Mouse (Mus musculus) cerebellum, adult 11-12 months (tissue): ENCODE measurements at regions not wholly inside any gene's neighbourhood (a gene's known extent, or its start where the extent isn't known, plus 50 kb on each side); places are given as distances from the start of the nearest gene placed in this dataset.

ENCODE experiments used
- DNase-seq: peaks from one replicate; pipeline ENCODE4 v3.0.0; 2022

DNA sequence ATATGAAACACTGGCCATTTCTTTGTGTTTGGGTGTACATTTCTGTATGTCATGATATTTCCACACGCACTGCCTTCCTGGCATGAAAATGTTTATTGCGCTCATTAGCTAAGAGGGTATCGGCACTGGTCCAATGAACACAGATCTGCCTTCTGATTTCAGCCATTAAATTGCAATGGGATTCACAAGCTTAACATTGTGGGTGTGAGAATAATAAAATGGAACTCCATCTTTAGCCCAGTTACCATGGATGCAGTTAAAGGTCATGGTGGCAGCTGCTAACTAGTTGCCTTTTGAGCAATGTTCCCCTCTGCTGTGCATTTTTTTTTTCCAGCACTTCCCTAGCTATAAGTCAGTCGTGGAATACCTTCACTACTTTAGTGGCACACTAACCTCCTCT is 343.7 kb upstream of the Pou3f3 start:
- DNase-seq: no peak

DNA sequence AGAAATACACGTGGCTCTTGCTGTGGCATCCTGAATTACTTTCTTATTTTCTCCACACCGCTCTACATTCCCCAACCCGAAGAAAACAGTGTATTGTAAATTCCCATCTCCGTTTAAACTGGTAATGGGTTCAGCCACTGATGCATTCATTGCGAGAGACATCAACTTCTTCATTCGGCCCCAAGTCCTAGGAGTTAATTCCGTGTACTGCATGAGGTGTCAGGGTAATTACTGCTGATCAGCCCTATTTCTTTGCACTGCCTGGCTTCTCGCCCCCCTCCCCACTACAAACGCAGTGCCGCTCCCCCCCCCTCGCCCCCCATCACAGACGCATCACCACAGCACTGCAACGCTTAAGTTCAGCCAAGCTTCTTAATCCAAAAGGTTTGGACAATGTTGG is 343.2 kb upstream of the Pou3f3 start:
- no peak for DNase-seq

DNA sequence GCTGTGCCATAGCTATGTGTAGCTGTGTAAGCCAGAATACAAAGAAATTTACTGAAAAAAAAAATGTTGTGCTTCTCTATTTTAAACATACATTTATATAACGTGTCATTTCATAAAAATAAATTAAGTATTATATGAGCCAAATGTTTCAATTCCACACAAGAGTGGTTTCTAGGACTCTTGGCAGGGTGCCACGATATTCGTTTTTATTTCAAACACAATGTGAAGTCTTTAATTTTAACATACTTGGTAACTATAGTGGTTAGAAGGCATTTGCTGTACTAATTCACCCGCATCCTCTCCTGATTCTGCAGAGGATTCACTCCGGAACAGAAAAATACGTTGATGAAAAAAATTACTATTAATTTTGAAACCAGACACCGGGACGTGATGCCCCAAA is 342.5 kb upstream of the Pou3f3 start:
- no peak for DNase-seq

DNA sequence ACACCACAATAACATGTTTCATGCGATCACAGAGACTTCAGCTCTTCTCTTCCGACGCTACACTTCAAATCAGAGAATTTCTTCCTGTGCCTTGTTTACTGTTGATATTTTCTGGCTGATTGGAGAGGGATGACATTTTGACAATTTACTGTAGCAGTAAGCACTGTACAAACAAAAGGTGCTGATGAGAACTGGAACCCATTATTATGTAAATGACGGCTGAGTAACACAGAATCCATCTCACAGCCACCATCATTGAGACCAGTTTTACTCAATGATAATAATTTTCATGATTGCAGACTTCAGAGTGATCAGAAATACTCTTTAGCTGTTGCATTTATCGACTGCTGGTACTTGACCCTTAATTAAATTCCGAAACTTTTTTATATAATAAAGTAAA is 341.5 kb upstream of the Pou3f3 start:
- no peak for DNase-seq

DNA sequence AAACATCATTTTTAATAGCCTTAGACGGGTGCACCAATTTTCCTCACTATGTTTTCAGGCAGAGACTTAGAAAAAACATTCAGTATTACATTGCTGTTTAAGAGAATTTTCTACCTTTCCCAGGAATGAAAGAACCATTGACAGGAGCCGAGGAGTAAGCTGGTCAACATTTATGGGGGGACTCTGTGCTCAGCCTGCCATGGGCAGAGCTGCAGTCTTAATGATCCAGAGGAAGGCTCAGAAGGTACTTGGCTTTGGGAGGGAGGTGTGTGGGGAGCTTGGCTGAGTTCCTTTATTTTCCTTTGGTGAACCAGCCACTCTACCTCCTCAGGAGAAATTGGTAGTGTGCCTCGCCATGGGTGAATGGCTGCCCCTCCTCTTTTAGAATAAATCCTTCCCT is 333.1 kb upstream of the Pou3f3 start:
- DNase-seq: no peak

DNA sequence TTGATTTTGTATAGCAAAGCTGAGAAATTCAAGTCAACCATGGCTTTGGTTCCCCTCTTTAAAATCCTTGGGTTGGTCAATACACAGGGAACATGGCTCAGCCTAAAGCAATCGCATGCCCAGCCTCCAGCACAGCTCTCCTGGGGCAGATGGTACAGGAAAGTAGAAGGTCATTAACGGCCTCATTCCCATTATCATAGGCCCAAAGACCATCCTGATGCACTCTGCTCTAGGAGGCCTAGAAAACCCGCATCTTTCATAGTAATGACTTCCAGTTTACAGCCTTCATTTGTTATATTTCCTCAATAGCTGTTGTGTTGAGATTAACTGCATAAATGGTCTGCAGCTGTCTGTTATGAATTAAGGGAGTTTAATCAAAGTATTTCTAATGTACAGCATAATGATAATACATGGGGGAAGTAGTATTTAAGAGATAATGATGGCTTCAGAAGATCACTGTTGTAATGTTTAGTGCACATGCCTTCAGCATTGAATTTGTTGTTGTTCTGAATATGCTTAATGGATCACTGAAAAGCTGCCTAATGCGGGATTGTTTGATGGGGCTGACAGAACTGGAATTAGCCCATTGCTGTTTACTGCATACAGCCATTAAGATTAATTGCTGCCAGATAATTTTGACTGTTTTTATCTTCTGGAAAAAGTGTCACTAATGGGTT is 329.8 kb upstream of the Pou3f3 start:
- no peak for DNase-seq

DNA sequence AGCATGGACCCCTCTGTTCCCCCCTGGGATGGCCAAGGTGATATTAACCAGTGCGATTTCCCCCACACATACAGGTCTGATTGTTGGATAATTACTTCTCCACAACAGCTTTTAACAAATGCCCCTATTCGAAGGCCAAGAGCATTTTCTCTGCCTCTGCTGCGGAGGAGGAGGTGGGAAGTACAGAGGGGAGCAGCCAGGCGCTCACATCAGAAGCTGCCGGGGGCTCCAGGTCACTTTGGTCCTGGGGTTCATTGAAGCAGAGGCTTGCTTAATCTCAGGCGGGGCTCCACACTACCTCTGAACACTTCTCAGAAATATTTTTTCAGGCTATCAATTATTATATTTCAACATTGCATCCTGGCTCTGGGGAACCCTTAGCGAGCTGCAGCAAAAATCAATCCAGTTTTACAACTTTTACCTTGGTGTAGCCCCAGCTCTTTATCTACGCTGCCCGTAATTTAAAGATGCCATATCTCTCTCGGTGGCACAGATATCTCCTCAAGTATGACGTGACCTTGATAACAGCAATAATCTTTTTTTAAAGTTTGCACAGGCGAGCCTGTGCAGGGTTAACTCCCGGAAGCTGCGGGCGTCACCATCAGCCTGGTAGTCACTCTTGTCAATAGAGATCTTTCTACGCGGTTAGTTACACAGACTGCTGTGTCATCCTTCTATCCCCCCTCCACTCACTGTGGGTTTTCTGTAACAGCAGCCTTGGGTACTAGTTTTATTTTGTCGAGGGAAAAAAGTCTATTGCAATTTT is 307.5 kb upstream of the Pou3f3 start:
- DNase-seq: no peak

DNA sequence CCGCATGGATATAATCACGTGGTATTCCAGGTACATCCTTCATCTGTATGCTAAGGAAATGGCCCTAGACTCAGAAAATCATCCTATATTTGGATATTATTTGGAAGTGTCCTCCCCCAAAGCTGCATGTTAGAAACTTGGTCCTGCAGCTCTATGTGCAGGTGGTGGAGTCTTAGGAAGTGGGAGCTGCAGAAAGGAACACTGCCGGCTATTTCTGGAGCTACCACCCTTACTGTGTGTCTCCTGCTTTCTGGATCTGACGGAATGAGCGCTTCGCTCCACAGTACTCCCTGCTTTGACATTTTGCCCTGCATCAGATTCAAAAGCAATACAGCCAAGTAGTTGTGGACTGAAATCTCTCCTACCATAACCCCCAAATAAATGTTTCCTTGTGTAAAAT is 306.8 kb upstream of the Pou3f3 start:
- no peak for DNase-seq

DNA sequence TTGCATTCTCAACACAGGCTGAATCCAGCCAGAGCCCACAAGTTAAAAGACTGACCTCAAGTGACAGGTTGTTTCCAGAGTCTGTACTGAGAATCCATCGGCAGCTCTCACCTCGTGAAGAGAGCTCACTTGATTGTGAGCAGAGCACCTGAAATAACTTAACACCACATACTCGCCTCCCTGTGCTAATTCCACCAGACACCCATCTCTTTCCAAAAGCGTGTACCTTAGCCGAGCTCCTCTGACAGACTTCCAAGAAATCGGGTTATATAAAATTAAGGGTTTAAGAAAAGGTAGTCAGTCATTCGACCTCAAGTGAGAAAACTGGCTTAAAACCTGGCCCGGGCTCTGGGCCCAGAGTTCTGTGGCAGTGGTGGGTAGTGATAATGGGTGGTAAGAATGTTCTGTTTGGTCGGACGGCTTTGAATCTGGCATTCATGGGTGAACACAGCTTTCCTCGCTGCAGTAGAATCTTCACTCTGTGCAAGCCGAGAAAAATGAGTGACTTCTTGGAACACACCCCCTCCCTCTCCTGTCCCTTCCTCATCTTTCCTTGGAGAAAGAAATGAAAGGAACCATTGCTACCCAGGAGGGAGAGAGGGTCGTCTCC is 299.8 kb upstream of the Pou3f3 start:
- no peak for DNase-seq

DNA sequence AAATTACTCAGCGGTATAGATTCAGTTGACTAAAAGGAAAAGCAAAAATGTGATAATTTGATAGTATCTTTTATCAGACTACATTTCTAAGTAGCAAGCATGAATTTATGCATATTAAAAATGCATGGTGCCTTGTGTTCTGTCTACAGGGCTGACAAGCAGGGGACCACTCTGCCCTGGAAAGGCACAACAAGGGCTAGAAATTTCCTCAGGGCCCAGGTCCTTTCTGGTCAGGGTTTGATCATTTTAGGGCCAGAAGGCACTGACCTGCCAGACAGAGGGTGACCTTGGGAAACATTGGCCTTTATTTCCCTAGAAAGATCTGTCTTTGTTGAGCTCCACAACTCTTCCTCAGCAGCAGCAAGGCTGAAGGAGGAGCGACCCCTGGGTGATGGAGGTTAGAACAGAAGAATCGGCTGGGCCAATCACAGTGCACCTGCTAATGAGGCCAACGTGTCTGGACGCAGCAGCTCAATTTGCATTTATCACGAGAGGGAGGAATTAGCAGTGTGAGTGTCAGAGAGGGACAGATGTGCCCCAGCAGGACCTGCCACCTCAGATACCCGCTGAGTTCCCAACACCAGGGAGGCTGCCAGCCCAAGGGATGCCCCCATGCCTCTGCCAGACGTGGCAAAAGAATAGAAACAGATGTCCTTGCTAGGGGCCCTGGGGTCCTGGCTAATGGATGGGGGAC is 297.0 kb upstream of the Pou3f3 start:
- no peak for DNase-seq

DNA sequence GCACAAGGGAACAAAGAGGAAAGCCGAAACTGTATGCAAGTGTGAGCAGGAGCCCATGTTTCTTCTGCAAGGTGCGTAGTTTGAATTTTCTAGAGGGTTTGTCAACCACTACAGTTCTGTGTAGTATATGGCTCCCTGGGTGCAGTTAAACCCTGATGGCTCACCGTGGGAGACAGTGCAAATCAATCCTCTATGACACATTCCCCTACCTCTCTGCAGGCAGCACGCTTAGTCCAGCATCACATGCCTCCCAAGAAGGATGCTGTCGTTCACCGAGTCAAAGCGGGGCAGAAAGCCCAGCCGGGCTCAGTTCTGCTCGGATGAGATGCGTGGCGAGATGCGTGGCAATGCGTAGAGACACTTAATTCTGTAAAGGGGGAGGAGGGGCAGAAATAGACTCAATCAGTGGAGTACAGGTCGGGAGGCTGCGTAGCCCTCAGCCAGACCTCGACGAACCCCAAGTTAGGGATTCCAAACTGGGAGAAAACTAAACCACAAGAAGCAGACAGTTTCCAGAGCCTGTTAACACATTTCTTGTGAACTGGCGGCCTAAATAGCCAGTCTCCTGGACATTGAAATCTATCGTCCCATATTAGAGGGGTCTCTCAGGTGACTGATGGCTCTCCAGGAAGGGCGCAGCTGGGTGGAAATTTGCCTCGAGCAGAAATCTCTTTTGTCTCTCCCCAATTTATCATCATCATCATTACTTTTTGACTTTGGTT is 279.6 kb upstream of the Pou3f3 start:
- DNase-seq: no peak

DNA sequence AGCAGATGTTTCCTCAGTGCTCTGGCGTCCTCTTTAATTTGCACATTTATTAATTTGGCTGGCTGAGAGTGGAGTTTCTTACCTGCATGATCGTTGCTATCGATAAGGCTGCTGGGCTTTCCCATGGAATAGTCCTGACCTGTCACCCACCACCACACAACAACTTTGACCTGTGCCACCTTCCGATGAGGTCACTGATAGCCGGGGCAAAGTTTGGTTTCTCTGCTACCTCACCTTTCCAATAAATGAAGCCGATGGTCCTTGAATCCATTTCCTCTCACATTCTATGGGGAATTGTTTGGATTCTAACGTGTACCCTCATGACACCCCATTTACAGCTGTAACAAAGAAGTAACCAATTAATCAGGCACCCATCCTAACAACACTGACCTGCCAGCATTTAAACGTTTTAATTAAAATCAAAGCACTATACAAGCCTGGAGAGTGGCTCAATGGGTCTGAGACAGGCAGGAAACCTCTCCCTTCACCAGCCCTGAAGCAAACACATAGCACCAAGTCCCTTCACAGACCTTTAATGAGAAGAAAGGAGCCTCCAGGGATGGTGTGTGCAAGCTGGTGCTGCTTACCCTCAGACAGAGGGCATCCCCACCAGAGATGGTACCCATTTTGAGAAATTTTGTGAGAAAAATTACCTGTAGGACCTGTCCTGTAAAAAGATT is 278.9 kb upstream of the Pou3f3 start:
- no peak for DNase-seq

DNA sequence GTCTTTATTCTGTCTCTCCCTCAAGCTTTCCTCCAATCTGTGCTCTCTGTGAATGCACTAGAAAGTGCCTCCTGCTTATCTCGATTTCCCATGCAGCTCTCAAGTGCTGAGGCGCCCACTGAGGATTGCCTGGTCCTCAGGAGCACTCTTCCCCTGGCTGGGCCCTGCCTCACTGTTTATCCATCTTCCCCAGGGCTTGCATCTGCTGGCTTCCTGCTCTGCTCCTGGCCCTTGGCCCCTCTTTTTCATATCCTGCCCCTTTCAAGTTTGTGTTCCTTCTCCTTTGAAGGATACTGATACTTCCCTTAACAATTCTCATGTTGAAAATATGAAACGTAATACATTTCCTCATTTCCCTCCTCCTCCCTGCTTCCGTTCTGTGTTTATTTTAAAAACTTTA is 277.8 kb upstream of the Pou3f3 start:
- no peak for DNase-seq

DNA sequence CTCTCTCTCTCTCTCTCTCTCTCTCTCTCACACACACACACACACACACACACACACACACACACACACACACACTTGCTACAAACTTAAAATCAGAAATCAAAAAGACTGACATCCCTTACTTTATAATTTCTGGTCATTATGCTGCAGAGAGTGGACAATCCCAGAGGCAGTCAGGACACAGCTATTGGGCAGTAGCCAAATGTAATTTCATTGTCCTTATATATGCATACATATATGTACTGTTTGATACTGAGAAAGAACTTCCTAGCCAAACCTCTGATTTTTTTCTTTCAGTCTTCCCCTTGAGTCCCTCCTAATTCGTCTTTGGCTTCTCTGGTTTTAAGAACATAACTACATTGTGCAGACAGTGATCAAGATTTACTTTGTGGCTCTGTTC is 277.3 kb upstream of the Pou3f3 start:
- no peak for DNase-seq

DNA sequence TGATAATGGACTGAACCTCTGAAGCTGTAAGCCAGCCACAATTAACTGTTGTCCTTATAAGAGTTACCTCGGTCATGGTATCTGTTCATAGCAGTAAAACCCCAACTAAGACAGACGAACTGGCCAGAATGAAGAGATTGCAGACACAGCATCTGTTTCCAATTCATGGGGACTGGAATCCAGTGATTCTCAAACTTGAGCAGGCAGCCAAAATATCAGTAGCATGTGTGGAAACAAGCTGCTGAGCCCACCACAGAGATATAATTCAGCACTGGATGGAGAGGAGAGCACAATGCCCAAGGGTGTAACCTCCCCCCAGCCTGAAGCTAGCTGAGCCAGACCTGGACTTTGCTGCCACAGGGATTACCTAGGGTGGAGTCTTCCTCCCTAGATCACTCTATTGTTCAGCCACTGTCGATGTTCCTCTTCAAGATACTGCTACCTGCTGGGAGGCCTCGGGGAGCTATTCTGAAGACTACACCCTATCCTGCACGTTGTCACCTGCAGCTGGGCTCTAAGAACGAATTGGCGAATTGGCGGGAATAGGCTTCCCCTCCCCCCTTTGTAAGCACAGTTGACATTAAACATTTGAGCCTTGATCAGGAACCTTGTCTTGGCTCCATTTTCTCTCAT is 259.1 kb upstream of the Pou3f3 start:
- no peak for DNase-seq

DNA sequence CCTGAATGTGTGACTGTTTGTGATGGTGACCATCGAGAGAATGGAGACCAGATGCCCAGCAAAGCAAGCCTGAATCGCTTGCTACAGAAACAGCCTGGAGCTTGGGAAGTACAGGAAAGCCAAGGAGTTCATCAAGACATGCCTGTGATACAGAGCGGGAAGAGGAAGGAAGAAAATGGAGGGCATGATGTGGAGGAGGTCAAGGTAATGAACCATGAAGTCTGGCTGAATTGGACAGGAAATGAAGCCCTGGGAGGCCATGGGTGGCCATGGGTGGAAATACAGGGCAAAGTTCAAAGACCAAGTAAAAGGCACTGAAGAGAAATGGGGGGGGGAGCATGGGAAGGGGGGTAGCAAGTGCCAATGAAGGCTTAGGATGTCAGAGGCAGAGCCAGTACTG is 227.2 kb upstream of the Pou3f3 start:
- DNase-seq: no peak

DNA sequence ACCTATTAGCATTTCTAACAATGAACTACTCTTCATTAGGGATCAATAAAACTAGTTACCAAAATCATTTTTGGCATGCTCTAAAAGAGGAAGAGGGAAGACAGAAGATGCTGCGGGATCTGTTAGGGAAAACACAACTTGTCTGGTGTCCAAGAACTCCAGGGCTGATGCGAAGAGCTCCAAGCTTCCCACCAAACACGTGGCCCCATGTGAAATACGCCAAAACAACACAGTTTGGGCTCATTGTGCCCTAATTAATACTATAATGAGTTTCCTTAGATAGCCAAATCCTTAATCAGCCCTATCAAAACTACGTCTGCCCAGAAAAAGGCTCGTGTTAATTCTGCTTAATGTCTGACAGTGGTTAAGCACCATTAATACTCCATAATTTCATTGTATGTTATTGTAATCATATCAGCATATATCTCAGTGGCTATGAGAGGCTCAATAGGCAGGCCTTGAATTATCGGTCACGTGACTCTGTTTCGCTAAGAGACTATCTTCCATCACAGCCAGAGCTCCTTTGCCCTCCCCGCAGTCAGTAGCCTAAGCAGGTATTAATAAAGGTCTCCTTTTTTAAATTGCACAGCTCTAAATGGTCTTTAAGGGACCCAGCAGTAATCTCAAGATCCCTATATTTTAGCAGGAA is 223.6 kb upstream of the Pou3f3 start:
- no peak for DNase-seq

DNA sequence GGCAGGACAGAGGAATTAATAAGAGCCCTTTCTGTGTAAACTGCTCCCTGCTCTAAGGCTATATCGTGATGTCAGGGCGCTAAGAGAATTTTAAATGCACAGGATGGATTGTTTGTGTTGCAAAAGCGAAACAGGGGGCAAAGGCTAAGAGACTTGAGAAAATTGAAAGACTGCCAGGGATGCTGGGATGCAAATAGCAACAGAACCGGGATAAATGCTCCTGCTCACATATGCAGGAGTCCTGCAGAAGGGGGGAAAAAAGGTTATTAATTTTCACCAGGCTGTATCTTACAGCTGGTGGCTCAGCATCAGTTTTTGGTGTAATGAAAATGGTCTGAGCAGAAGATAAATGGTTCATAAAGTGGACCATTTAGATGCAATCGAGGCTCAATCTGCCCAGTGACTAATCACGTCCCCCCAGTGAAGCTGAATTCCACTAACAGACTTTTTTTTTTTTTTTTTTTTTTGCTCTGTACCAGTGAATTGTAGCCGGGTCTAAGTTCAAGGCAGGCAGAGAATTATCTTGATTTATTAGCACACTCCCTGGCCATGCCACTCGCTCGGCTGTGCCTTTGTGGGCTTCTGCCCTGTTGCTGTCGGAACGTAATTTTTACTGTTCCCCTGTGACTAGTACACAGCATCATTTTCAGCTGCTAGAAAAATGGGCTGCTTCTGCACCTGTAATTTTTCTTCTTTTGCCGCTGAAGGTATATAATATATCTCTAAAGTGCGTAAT is 222.9 kb upstream of the Pou3f3 start:
- no peak for DNase-seq

DNA sequence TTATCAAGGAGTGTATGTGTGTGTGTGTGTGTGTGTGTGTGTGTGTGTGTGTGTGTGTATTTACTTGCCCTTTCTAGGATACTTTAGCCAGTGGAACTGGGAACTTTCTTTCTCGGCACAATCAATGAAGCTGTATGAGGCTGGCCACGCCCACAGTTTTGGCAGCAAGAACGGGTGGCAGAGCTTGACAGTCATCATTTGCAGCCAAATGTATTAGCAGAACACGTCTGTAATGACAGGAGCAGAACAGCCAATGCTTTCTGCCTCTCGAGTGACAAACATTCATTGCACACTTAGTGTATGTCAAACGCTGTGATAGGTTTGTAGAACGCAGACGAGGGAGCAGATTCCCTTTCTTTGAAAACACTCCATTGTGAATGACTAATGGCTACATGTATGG is 221.4 kb upstream of the Pou3f3 start:
- DNase-seq: no peak

DNA sequence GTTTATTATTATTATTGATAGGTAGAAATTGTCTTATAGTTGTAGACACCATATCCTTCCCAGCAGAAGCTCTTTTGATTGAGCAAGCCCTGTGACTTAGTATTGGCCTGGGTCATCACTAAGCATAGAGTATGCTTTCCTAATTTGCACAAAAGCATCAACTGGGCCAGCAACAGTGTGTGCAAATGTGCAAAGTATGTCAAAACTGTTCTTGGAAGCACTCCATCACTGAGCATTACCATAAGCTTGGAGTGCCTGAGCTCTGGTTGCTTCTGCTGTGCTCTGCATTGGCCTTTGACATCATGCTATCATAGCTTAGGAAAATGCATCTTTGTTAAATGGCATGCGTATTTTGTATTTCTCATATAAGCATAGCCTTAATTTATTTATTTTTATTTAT is 220.7 kb upstream of the Pou3f3 start:
- no peak for DNase-seq

DNA sequence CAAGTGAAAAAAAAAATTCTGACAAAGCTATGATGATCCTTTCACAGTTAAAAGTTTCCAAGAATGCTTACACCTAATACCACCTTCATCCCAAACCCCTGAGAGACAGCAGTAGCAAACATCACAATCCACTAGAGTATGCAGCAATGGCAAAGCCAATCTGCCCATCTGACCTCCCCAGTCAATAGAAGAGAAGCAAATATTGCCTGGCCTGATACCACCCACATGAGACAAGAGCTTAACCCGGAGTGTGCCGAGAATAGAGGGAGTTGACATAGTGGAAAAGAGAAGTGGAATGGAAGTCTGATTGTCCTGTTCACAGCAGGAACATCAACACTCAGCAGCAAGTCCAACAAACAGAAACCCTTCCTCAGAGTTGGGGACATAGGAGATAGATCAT is 219.9 kb upstream of the Pou3f3 start:
- no peak for DNase-seq
